In genomic region chr1:163512847-163513246, GRCm38 (mm10) we compare ENCODE assay signal across 19 mouse cellular contexts.
"Had no signal": no experiment of that assay in that cellular context is flagged by ENCODE, and none has a peak within 500 bp of the region (broad histone marks: within the 10 kb centered on the region; RNA-seq: fewer than 3 reads in every experiment).

No protein-coding gene starts in this region.

- H3K4me3 ChIP-seq: layer of hippocampus, adult 2 months; left cerebral cortex, adult 2 months; liver, embryonic 12.5 days; liver, embryonic 15.5 days; neural tube, embryonic 12.5 days; neural tube, embryonic 15.5 days had no signal

- H3K36me3 ChIP-seq: liver, embryonic 12.5 days; liver, embryonic 15.5 days; neural tube, embryonic 12.5 days; neural tube, embryonic 15.5 days had no signal

- H3K27ac ChIP-seq: layer of hippocampus, adult 2 months; left cerebral cortex, adult 2 months; liver, embryonic 12.5 days; liver, embryonic 15.5 days; neural tube, embryonic 12.5 days; neural tube, embryonic 15.5 days had no signal

- DNase-seq: kidney, adult 18-20 months; kidney, adult 9 months; kidney, postnatal 25 days; layer of hippocampus, postnatal 36 days; lung, adult 2 months; lung, postnatal 14 days; lung, postnatal 4 days; midbrain, embryonic 14.5 days; right cerebral cortex, postnatal 25 days; thymus, adult 18-20 months; thymus, postnatal 14 days; thymus, postnatal 4 days had no signal

- H3K4me1 ChIP-seq: liver, embryonic 12.5 days; liver, embryonic 15.5 days; neural tube, embryonic 12.5 days; neural tube, embryonic 15.5 days had no signal

- H3K4me2 ChIP-seq: liver, embryonic 12.5 days; liver, embryonic 15.5 days; midbrain, embryonic 11.5 days; neural tube, embryonic 12.5 days; neural tube, embryonic 15.5 days had no signal

- H3K27me3 ChIP-seq: liver, embryonic 12.5 days; liver, embryonic 15.5 days; neural tube, embryonic 12.5 days; neural tube, embryonic 15.5 days had no signal

- H3K9ac ChIP-seq: liver, embryonic 12.5 days; liver, embryonic 15.5 days; neural tube, embryonic 12.5 days; neural tube, embryonic 15.5 days had no signal

- ATAC-seq: liver, embryonic 12.5 days had no signal
